Mouse (Mus musculus) adrenal gland, postnatal 25 days (tissue): ENCODE measurements at regions not wholly inside any gene's neighbourhood (a gene's known extent, or its start where the extent isn't known, plus 50 kb on each side); places are given as distances from the start of the nearest gene placed in this dataset.

Experiments
- DNase-seq: peaks from one replicate; pipeline ENCODE4 v3.0.0; 2021; ENCODE audit warnings: mixed read lengths

GRCm38 (mm10) chr7:136807101-136807500 is 87.3 kb upstream of the Mgmt start:
- no peak for DNase-seq

- DNase-seq: no peak
These were observed 86.4 kb upstream of the Mgmt start for GRCm38 (mm10) chr7:136807968-136808367.

- no peak for DNase-seq
These were observed 84.8 kb upstream of the Mgmt start for GRCm38 (mm10) chr7:136809576-136809975.

DNA sequence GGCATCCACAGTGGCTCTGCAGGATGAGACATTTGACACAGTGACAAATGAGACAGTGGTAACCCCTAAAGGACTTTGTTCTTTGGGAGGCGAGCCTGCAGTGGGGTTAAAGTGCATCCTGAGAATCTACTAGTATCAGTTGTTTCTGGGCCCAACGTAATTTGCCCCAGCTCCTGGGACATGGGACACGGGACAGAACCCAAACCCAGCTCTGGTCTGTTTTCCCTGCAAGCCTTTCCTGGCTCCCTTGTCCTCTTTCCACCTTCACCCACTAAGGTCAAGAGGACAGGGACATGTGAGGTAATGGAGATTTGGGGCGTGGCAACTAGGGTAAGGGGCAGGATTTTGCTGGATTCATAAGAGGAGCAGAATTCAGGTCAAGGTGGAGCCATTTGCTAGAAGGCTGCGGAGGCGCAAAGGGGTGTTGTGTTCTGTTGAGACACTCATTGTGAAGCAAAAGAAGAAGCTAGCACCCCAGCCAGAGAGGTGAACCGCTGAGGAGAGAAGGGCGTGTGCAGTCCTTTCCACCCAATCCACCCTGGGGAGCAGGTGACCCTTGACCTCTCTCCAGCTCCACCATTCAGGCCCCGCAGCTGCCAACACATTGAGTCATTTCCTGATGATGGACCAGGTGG is 80.6 kb upstream of the Mgmt start:
- peak; percentile 14 for DNase-seq

DNA sequence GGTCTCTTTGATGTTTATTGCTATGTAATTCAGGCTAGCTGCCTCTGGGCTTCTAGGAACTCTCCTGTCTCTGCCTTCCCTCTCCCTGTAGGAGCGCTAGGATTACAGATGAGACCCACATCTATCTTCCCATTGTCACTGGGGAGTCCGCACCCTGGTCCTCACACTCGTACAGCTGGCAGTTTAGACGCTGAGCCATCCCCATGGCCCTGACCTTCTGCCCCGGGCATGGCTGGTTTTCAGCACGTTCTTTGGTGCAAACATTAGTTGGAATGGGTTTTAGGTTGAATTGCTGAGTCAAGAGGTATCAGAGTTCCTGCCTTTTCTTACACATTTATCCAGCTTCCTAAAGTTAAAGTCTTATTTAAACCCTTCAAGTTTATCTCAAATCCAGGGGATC is 79.7 kb upstream of the Mgmt start:
- DNase-seq: peak; percentile 5

- no peak for DNase-seq
These were observed 74.1 kb upstream of the Mgmt start for GRCm38 (mm10) chr7:136820291-136820690.

DNA sequence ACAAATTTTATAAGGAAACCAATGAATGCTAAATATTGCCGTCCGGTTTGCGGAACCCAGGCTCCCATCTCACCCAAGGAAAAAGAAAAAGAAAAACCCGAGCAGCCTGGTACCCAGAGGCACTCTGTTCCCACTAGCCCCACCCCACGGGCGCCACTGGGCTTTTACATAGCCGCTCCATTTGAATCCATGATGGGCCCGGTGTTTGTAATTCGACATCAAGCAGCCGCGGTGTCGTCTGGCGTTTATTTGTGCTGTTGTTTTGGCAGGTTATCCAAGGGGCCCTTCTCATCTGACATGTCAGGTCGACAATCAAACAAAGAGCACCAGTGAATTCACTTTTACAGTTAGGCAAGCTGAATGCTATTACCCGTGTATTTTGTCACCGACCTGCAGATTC is 68.8 kb upstream of the Mgmt start:
- DNase-seq: no peak

- no peak for DNase-seq
These were observed 64.6 kb upstream of the Mgmt start for GRCm38 (mm10) chr7:136829621-136830313.

DNA sequence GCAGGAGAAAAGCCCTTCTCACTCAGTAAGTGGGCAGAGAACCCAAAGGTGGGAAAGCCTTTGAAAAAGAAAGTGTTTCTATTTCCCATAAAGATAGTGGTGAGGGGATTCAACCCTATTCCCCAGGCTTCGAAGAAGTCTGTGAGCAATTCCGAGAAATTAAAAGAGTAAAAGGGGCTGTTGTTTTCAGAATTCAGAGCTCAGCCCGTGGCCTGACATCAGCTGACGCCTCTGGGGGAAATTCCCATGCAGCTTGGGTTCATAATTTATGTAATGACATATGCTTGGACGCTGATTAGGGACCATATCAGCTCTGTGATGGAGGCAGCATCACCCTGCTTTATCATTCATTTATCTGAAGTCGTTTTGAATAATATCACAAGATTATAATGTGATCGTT is 62.0 kb upstream of the Mgmt start:
- no peak for DNase-seq

DNA sequence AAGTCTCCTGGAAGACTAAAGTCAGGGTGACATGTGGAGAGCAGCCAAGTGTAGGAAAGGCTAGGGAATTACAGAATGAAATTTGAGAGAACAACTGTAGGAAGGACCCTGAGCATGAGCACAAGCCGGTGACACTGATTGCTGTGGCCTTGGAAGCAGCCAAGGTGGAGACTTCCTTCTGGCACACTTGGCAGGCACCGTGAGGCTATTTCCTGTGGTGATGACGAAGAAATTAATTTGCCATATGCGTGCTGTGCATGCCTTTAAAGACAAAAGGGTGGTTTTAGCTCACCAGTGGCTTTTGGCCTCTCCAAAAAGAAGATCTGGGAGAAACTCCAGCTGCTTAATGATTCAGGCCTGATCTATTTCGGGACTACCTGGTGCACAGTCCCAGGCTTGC is 55.4 kb upstream of the Mgmt start:
- peak; percentile 7 for DNase-seq

GRCm38 (mm10) chr7:136840224-136840623 is 54.2 kb upstream of the Mgmt start:
- no peak for DNase-seq

DNA sequence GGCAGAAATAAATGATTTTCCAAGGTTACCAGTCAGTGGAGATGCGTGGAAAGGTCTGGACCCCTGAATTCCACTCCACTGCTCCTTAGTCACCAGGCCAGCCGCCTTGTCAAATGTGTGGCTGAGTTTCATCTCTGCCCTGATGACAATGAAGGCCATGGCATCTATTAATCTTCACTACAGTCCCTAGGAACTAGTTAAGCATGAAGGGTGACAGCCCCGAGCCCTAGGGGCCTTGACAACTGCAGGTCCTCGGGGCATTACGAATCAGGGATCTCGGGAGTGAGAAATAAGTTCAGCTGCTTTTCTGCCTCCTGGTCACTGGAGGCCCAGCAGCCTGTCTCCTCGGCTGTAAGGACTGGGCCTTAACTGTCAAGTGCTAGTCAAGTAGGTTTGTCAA is 51.7 kb upstream of the Mgmt start:
- no peak for DNase-seq

- no peak for DNase-seq
These were observed 50.1 kb upstream of the Mgmt start for GRCm38 (mm10) chr7:136844282-136844681.
